Mouse (Mus musculus) v-Abl transformed pro-B cells (cell line): ENCODE results near the gene Fscn3.

ENCODE experiments used
- in situ Hi-C, 2 experiments: fragments of 400-800 bp; cut with MboI; formaldehyde crosslinking; loops; one replicate each; pipeline ENCODE4 v1.15.1; 2025; ENCODE audit not compliant: unreplicated experiment in 2 of 2

The Fscn3 gene

GRCm38 (mm10) chr6:28423313-28423712 lies 4.3 kb upstream of the Fscn3 start, which contains the start of gene Arf5:
Arf5 (plus strand) TSS chr6:28423560.
- in situ Hi-C loops: loop anchor here in 1 of 2 experiments (5.0 kb wide), 2 partner anchors 104 to 474 kb away; no protein-coding TSS in a partner anchor

- in situ Hi-C loops: loop anchor here in 1 of 2 experiments (5.0 kb wide), 2 partner anchors 103 to 473 kb away; no protein-coding TSS in a partner anchor
These were observed 3.6 kb upstream of the Fscn3 start for GRCm38 (mm10) chr6:28423767-28424695.

GRCm38 (mm10) chr6:28425019-28425418 lies 2.6 kb upstream of the Fscn3 start:
- in situ Hi-C loops: loop anchor here in 1 of 2 experiments (5.0 kb wide), 1 partner anchor 52 kb away; the partner anchor contains the start of gene Snd1

- in situ Hi-C loops: loop anchor here in 1 of 2 experiments (5.0 kb wide), 1 partner anchor 49 kb away; the partner anchor contains the start of gene Snd1
These were observed 701 bp downstream of the Fscn3 start, which contains the start of gene Gcc1 for GRCm38 (mm10) chr6:28428290-28428689. Gcc1 (minus strand) TSS chr6:28428390.

GRCm38 (mm10) chr6:28429870-28430269 lies 2.3 kb downstream of the Fscn3 start:
- in situ Hi-C loops: loop anchor here in 1 of 2 experiments (5.0 kb wide), 1 partner anchor 47 kb away; the partner anchor contains the start of gene Snd1

GRCm38 (mm10) chr6:28430795-28431537 lies 3.4 kb downstream of the Fscn3 start:
- in situ Hi-C loops: no loop called here

- in situ Hi-C loops: no loop called here
These were observed 3.9 kb downstream of the Fscn3 start for GRCm38 (mm10) chr6:28431538-28431855.

GRCm38 (mm10) chr6:28447937-28448336 lies 20.3 kb downstream of the Fscn3 start:
- in situ Hi-C loops: no loop called here

GRCm38 (mm10) chr6:28449253-28449652 lies 21.7 kb downstream of the Fscn3 start, which contains the start of gene Pax4:
Pax4 (minus strand) TSS chr6:28449353.
- in situ Hi-C loops: no loop called here

GRCm38 (mm10) chr6:28450481-28450880 lies 22.9 kb downstream of the Fscn3 start:
- in situ Hi-C loops: no loop called here

- in situ Hi-C loops: no loop called here
These were observed 23.4 kb downstream of the Fscn3 start for GRCm38 (mm10) chr6:28450977-28451376.

GRCm38 (mm10) chr6:28459221-28459668 lies 31.7 kb downstream of the Fscn3 start:
- in situ Hi-C loops: no loop called here

GRCm38 (mm10) chr6:28460534-28460933 lies 32.9 kb downstream of the Fscn3 start:
- in situ Hi-C loops: no loop called here

GRCm38 (mm10) chr6:28464630-28465029 lies 37.0 kb downstream of the Fscn3 start:
- in situ Hi-C loops: no loop called here

GRCm38 (mm10) chr6:28470017-28470602 lies 42.5 kb downstream of the Fscn3 start:
- in situ Hi-C loops: no loop called here

GRCm38 (mm10) chr6:28470621-28471020 lies 43.0 kb downstream of the Fscn3 start:
- in situ Hi-C loops: no loop called here

- in situ Hi-C loops: no loop called here
These were observed 43.9 kb downstream of the Fscn3 start for GRCm38 (mm10) chr6:28471284-28472035.

GRCm38 (mm10) chr6:28474211-28474610 lies 46.6 kb downstream of the Fscn3 start:
- in situ Hi-C loops: no loop called here

GRCm38 (mm10) chr6:28474839-28475238 lies 47.2 kb downstream of the Fscn3 start, which contains the start of gene Snd1:
Snd1 (plus strand) TSS chr6:28475139.
- in situ Hi-C loops: loop anchor here (5.0 to 25.0 kb wide), 3 partner anchors 48 to 218 kb away; partner anchors contain the start of genes Fscn3 (in 1 of the 2) and Gcc1 (in 1 of the 2)
